Mouse (Mus musculus) midbrain, embryonic 14.5 days (tissue): ENCODE results near the gene Tpp1. TPM values are rescaled to one million over a fixed set of nuclear protein-coding genes. Genes with fewer than 3 reads are reported as not detected.
"Not testable (repeated sequence)": the region's sequence is repeated elsewhere in the genome, so short reads cannot be mapped to it uniquely, and the experiment has no call there.

Experiments
- ATAC-seq: fragments of 200-750 bp; cut with Nextera tagmentation; 2 replicates; pipeline ENCODE4 v1.8.0; 2017; ENCODE audit warnings: moderate number of reproducible peaks, moderate library complexity; ENCODE audit not compliant: low FRiP score, low TSS enrichment
- DNase-seq: peaks from one replicate; pipeline ENCODE4 v3.0.0-alpha.2; 2015
- H3K27ac ChIP-seq: fragments of 300-500 bp; sonication (generic); replicated peaks from 2 replicates; pipeline ENCODE4 v1.5.1; 2014; ENCODE audit warnings: mild to moderate bottlenecking, low read depth, low read length, moderate library complexity
- H3K27me3 ChIP-seq: fragments of 300-500 bp; sonication (generic); 2 replicates; pipeline ENCODE4 v1.6.1; 2014; ENCODE audit warnings: low read length, control low read depth, mixed read lengths; ENCODE audit not compliant: control insufficient read depth, insufficient read depth
- H3K36me3 ChIP-seq: fragments of 300-500 bp; sonication (generic); 2 replicates; pipeline ENCODE4 v1.6.1; 2014; ENCODE audit warnings: low read length, control low read depth; ENCODE audit not compliant: control insufficient read depth, insufficient read depth
- H3K4me1 ChIP-seq: fragments of 300-500 bp; sonication (generic); 2 replicates; pipeline ENCODE4 v1.6.1; 2014; ENCODE audit warnings: mild to moderate bottlenecking, antibody characterized with exemption, low read length, control low read depth; ENCODE audit not compliant: control insufficient read depth, insufficient read depth
- H3K4me2 ChIP-seq: fragments of 300-500 bp; sonication (generic); 2 replicates; pipeline ENCODE4 v1.6.1; 2014; ENCODE audit warnings: mild to moderate bottlenecking, low read length, moderate library complexity
- H3K4me3 ChIP-seq: fragments of 300-500 bp; sonication (generic); replicated peaks from 2 replicates; pipeline ENCODE4 v1.5.1; 2014; ENCODE audit warnings: low read depth, low read length
- H3K9ac ChIP-seq: fragments of 300-500 bp; sonication (generic); replicated peaks from 2 replicates; pipeline ENCODE4 v1.6.1; 2014; ENCODE audit warnings: mild to moderate bottlenecking, low read length, moderate library complexity
- H3K9me3 ChIP-seq: fragments of 300-500 bp; sonication (generic); 2 replicates; pipeline ENCODE4 v1.6.1; 2016; ENCODE audit warnings: low read length, control low read depth, mixed read lengths; ENCODE audit not compliant: control insufficient read depth
- WGBS: fragments of 180-500 bp; shearing (Covaris S2); extraction: QIAGEN DNeasy Blood & Tissue Kit; methylation state at CpG from one replicate; pipeline ENCODE4 v1.1.7; 2014; 5-methylcytosine and 5-hydroxymethylcytosine counted together
- polyA plus RNA-seq: library from polyadenylated mRNA; unstranded; fragments of >200 nt; fragmentation: Nextera tagmentation; extraction: Ambion mirVana; gene quantifications from 2 replicates; pipeline ENCODE4 v1.2.1, GENCODE M21; 2014

Tpp1 gene
- polyA plus RNA-seq, 1 experiment from 2014 or later = 49.5 TPM

GRCm38 (mm10) chr7:105738286-105738685 is 13.7 kb downstream of the Tpp1 start:
- Histone ChIP-seq H3K4me3 (0 out of 2 replicates have a peak overlapping the region, but pooled peaks have one; percentile 75), H3K4me1 (peaks cover 17% of the 10 kb centered on the region; the same call in 1 of the 2 replicates), H3K27ac (no peak overlapping the region), H3K4me2 (peak overlapping the region; percentile 94), H3K9me3 (no peaks in the 10 kb centered on the region), H3K36me3 (peaks cover 47% of the 10 kb centered on the region), H3K27me3 (no peaks in the 10 kb centered on the region), H3K9ac (no peak overlapping the region)
- no peak for ATAC-seq
- WGBS = 93% methylated on average over 2 of the region's 2 CpGs
- no peak for DNase-seq

DNA sequence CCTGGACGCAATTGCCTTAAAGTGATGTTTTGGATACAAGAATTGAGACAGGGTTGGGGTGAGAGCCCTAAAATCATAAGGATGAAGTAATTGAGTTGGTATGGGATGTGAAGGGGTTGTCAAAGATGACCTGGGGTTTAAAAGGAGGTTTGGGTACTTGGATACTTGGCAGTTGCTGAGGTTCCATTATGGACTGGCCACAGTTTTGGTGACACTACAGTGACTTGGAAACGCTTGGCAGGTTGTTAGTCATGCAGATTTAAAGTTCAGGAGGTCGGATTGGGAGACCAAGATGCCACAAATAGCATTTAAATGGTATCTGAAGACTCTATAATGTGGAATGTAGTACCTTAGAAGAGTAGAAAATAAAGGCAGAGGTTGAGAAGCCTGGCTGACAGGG is 14.4 kb downstream of the Tpp1 start:
- ATAC-seq (no peak), DNase-seq (no peak)
- Histone ChIP-seq H3K4me2 (peak overlapping the region; percentile 94), H3K27ac (no peak overlapping the region), H3K9ac (peak overlapping the region; percentile 90; the same call in 1 of the 2 replicates), H3K27me3 (no peaks in the 10 kb centered on the region), H3K36me3 (peaks cover 49% of the 10 kb centered on the region), H3K4me1 (peaks cover 14% of the 10 kb centered on the region; the same call in 1 of the 2 replicates), H3K4me3 (peak overlapping the region; percentile 75), H3K9me3 (no peaks in the 10 kb centered on the region)
- 28% methylated on average over 3 of the region's 3 CpGs for WGBS

DNA sequence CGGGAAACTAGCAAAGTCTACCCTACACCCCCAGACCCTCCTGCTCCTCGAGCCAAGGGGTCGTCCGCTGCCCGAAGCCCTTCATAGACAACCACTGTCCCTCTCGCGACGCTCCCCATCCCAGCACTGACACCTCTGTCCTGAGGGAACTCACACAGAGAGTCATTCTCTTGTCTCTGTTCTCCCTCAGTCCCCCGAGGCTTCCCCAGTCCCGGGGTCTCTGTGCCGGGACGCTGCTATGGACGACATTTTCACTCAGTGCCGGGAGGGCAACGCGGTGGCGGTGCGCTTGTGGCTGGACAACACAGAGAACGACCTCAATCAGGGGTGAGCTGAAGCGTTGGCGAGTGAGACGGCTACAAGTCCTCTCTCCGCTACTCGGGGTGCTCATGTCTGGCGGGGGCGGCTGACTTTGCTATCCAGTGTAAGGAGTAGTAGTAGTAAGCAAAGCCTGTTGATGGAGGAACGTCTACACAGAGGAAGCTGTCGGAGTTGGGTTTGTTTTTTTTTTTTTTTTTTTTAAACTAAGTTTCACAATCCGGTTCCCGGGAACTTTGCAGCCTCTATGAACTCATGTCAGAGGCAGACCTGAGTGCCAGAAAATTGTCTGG is 15.0 kb downstream of the Tpp1 start, which contains the start of gene Rrp8:
TSS of gene Rrp8 (minus strand) at position 475 of the 611 bp plus-strand sequence.
- ATAC-seq (no peak; the same call in none of the 2 replicates), DNase-seq (peak; percentile 44)
- Histone ChIP-seq H3K9ac (peak within 1 kb of the TSS; percentile 90), H3K36me3 (peaks cover 49% of the 10 kb centered on the region), H3K4me2 (peak within 1 kb of the TSS; percentile 94), H3K27me3 (no peaks in the 10 kb centered on the region), H3K4me3 (peak within 1 kb of the TSS; percentile 75), H3K4me1 (peaks cover 14% of the 10 kb centered on the region; the same call in 1 of the 2 replicates), H3K27ac (peak within 1 kb of the TSS; percentile 72), H3K9me3 (no peaks in the 10 kb centered on the region)
- WGBS = under 1% methylated on average over 30 of the region's 30 CpGs

DNA sequence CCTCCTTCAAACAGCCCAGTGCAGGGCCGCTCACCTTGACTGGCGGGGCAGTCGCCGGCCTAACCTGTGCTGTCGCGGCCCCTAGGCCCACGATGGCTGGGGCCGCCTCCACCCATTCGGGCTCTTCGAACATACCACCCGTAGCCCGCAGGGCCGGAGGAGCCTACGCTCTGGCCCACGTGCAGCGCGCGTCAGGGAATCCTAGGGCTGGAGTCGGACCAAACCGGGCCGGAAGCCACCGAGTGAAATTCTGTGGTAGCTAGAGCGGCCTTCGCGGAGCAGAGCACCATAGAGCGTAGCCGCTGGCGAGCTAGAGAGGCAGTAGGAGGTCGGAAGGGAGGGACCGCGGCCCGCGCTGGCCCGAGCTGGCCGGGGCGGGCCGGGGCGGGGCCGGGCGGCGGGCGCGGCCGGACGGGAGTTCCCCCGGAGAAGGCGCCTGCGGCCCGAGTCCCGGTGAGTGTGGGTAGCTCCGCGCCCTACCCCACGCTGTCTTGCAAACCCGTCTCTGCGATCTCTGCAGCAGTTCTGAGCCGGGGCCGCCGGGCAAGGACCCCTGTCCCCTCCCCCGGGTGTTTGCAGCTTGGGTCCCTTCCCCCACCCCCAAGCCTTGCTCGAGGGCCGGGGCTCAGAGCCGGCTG is 15.7 kb downstream of the Tpp1 start, which contains the start of gene Ilk:
TSS of gene Ilk (plus strand) at position 329 of the 638 bp plus-strand sequence.
- H3K9ac ChIP-seq = peak within 1 kb of the TSS; percentile 90
- WGBS = under 1% methylated on average over 58 of the region's 62 CpGs
- DNase-seq = peak; percentile 93
- H3K4me3 ChIP-seq = peak within 1 kb of the TSS; percentile 75
- H3K4me2 ChIP-seq = peak within 1 kb of the TSS; percentile 94
- H3K36me3 ChIP-seq = peaks cover 48% of the 10 kb centered on the region
- no peaks in the 10 kb centered on the region for H3K9me3 ChIP-seq
- H3K27ac ChIP-seq = peak within 1 kb of the TSS; percentile 72
- peak; percentile 95 for ATAC-seq
- peaks cover 14% of the 10 kb centered on the region; the same call in 1 of the 2 replicates for H3K4me1 ChIP-seq
- no peaks in the 10 kb centered on the region for H3K27me3 ChIP-seq

GRCm38 (mm10) chr7:105735464-105735863 is 16.6 kb downstream of the Tpp1 start:
- not testable (repeated sequence) for ATAC-seq
- H3K4me3 ChIP-seq = peak overlapping the region; percentile 75

DNA sequence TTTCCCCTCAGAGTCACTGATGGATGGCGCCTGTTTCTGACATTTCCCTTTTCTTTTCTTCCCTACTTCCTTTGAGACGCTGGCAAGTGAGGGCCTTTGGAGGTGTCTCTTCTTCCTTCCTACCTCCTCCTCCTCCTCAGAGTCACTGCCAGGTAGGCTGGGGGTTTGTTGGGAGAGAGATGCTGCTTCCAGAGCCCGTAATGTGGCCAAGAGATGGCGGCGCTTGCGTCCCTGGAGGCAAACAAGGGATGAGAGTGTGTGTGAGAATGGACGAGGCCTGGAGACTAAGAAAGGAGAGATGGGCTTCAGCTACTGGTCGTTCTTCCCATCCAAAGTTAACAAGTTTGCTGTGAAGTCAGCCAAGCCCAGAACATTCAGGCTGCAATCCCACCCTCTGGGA is 17.2 kb downstream of the Tpp1 start:
- Histone ChIP-seq H3K4me2 (no peak overlapping the region), H3K9ac (no peak overlapping the region), H3K4me1 (peaks cover 14% of the 10 kb centered on the region; the same call in 1 of the 2 replicates), H3K36me3 (peaks cover 33% of the 10 kb centered on the region), H3K4me3 (no peak overlapping the region), H3K27me3 (no peaks in the 10 kb centered on the region), H3K9me3 (no peaks in the 10 kb centered on the region), H3K27ac (no peak overlapping the region)
- WGBS = 89% methylated on average over 8 of the region's 8 CpGs
- ATAC-seq (no peak), DNase-seq (no peak)

More at GRCm38 (mm10) chr7:105735464-105735863, 16.6 kb downstream of the Tpp1 start:
- not testable (repeated sequence) for H3K27me3 ChIP-seq, H3K27ac ChIP-seq, DNase-seq, H3K9me3 ChIP-seq
- Histone ChIP-seq H3K4me2 (peak overlapping the region; percentile 94), H3K9ac (peak overlapping the region; percentile 90), H3K36me3 (peaks cover 39% of the 10 kb centered on the region), H3K4me1 (peaks cover 14% of the 10 kb centered on the region; the same call in 1 of the 2 replicates)
- 53% methylated on average over 4 of the region's 4 CpGs for WGBS

GRCm38 (mm10) chr7:105733836-105734235 is 18.2 kb downstream of the Tpp1 start:
- Histone ChIP-seq H3K9me3 (no peaks in the 10 kb centered on the region), H3K4me1 (peaks cover 14% of the 10 kb centered on the region; the same call in 1 of the 2 replicates), H3K27ac (no peak overlapping the region), H3K4me2 (no peak overlapping the region), H3K36me3 (peaks cover 32% of the 10 kb centered on the region), H3K27me3 (no peaks in the 10 kb centered on the region), H3K4me3 (no peak overlapping the region), H3K9ac (no peak overlapping the region)
- DNase-seq (no peak), ATAC-seq (no peak)
- WGBS = 95% methylated on average over 11 of the region's 11 CpGs

DNA sequence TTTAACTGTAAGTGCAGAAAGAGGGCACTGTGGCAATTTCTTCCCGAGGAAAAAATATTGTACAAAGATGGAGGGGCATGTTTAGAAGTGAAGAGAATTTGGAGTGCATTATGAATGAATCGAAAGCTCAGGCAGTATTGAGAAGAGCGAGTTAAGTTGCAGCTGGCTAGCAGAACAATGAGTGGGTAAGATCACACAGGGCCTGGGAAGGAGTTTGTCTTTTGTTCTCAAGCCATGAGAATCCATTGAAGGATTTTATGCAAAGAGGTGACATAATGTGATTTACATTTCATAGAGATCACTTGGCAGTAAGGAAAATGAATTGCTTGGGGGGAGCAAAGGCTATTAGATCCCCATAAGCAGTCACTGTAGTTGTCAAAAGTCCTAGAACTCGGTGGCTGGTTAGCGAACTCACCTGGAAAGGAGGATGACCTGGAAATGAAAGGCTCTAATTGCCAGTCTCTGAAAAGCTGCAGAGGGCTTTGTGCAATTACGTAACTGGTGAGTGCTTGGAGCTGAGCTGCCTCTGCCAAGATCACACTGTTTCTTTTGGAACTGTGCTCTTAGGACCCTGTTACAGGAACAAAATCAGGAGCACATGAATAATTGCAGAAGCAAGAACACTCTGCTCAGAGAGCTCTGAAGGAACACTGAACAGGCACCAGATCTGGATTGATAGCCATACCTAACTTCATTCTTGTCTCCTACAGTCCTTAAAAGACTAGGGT is 23.2 kb downstream of the Tpp1 start:
- Histone ChIP-seq H3K4me2 (no peak overlapping the region), H3K9me3 (no peaks in the 10 kb centered on the region), H3K27me3 (no peaks in the 10 kb centered on the region), H3K9ac (no peak overlapping the region), H3K4me1 (no peaks in the 10 kb centered on the region), H3K4me3 (no peak overlapping the region), H3K36me3 (peaks cover 31% of the 10 kb centered on the region), H3K27ac (0 out of 2 replicates have a peak overlapping the region, but pooled peaks have one; percentile 14)
- 24% methylated on average over 6 of the region's 6 CpGs for WGBS
- ATAC-seq = no peak; the same call in 1 of the 2 replicates
- peak; percentile 32 for DNase-seq
